Mouse (Mus musculus) brain, embryonic 14.5 days (tissue): ENCODE results near the gene Trpm3. TPM values are rescaled to one million over a fixed set of nuclear protein-coding genes. Genes with fewer than 3 reads are reported as not detected.
A peak's percentile ranks its signal among the peaks of the same experiment; 100 is the strongest.
"Not testable (repeated sequence)": the region's sequence is repeated elsewhere in the genome, so short reads cannot be mapped to it uniquely, and the experiment has no call there.

Experiments
- DNase-seq: peaks from one replicate; pipeline ENCODE4 v3.0.0-alpha.2; 2011; ENCODE audit warnings: low read depth
- CTCF ChIP-seq: fragments of 200-500 bp; IDR thresholded peaks from 2 replicates; pipeline ENCODE4 v1.5.1; 2012; ENCODE audit warnings: inconsistent platforms, mild to moderate bottlenecking, moderate library complexity, borderline replicate concordance; ENCODE audit not compliant: insufficient read depth, insufficient read length; ENCODE audit errors: extremely low read depth
- POLR2A ChIP-seq: fragments of 200-500 bp; IDR thresholded peaks from 2 replicates; pipeline ENCODE4 v1.6.1; 2012; ENCODE audit warnings: mild to moderate bottlenecking, inconsistent platforms, borderline replicate concordance; ENCODE audit not compliant: poor library complexity, insufficient read depth, insufficient read length, severe bottlenecking; ENCODE audit errors: extremely low read depth
- polyA plus RNA-seq: library from polyadenylated mRNA; depleted of rRNA; stranded (reverse); fragments of >200 nt; gene quantifications from 2 replicates; pipeline ENCODE4 v1.2.3, GENCODE M21; 2012

Gene Trpm3
- polyA plus RNA-seq, 1 experiment = 27.7 TPM

DNA sequence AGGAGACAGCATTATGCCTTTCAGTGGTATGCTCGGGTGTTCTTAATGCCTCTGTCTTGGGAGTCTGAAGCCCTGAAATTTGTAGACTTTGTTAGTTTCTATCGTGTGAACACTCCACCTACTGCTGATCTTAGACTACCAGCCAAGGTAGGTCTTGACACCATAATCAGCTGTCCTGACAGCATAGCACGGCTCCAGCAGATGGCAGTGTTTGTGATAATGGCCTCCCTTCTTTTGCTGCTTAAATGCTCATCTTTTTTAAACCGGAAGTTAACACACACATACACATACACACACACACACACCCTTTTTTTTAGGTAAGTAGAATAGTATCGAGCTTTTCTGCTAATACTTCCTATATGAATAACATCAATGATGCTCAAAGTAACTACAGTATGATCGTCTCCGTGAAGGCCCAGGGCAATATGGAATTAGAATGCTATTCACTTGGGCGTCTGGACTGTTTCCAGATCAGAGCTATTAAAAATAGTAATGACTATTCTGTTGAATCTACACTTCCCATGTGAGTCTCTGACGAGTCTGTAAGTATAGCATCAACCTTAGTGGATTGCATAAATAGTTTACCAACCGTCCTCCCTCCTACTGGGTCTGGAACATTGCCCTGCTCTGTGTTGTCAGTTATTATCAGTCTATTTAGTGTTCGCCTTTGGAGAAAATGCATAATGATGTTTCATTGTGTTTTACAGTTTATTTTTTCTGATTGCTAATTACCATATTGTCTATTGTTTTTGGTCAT lies 867.8 kb downstream of the Trpm3 start:
- DNase-seq = peak; percentile 58
- peak; percentile 65; the same call in 1 of the 2 replicates for TF ChIP-seq CTCF
- TF ChIP-seq POLR2A = no peak

DNA sequence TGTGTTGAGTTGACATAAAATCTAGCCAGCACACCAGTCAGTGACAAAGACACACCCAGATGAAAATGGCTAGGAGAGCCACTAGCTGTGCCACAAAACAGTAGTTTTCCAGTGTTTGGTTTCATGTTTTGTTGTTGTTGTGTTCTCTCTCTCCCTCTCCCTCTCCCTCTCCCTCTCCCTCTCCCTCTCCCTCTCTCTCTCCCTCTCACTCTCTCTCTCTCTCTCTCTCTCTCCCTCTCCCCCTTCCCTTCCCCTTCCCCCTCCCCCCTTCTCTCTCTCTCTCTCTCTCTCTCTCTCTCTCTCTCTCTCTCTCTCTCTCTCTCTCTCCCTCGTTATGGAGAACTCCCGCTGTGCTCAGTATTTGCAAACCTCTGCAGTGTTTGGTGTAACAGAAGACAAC lies 874.8 kb downstream of the Trpm3 start:
- DNase-seq = no peak
- TF ChIP-seq POLR2A (no peak), CTCF (no peak)

DNA sequence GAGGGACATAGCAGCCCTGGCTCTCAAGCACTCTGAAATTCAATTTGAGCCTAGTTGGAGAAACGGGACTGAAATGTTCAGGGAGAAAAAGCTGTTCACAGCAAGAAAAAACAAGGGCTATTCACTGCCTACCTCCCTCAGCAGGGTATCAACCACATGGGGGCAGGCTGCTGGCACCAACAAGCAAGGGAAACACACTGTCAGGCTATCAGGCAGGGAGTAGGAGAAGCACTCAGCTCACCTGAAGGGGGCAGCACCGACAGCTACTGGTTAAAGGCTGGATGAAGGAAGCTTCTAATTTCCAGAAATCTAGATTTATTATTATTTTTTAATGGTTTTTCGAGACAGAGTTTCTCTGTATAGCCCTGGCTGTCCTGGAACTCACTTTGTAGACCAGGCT lies 876.7 kb downstream of the Trpm3 start:
- no peak for TF ChIP-seq POLR2A
- peak; percentile 18; the same call in 1 of the 2 replicates for TF ChIP-seq CTCF

DNA sequence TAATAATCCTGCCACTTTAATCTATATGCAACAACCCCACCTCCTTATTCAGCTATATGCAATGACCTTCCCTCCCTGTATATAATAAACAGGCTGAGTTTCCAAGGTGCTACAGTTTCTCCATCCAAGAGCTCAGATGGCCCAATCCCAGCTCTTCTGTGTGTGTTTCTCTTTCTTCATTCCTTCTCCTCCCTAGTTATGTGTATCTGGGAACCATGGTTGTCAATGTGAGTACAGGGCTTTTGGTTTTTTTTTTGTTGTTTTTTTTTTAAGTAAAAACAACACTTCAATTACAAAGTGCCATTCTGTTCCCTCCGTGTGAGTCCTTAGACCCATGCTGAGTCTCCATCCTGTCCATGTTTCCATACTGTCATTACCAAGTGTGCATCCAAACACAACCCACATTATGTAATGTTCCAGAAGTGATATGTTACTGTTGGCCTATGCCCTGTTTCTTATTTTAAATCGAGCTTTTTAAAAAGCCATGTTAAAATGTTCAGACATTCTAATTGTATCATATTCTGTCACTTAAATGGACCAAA lies 879.4 kb downstream of the Trpm3 start:
- no peak for DNase-seq
- TF ChIP-seq POLR2A (no peak), CTCF (no peak)

More for the DNA sequence above, 876.7 kb downstream of the Trpm3 start:
- DNase-seq = no peak

DNA sequence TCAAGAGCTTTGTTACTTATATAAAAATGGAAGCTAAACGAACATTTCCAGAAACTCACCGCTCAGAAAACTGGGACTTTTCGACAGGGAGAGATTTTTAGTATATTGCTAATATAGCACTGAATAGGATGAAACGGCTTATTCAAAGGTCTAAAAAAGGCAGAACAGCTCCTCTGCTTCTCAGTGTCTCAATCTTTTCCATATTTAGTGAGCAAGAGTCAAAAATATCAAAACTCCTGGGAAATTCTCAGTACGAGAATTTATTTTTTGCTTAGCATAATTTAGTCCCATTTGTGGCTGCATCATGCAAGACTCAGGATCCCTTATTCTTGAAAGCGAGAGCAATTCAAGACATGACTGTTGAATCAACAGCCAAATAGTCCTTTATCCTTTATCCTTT lies 884.1 kb downstream of the Trpm3 start:
- no peak for TF ChIP-seq POLR2A
- TF ChIP-seq CTCF = no peak

GRCm38 (mm10) chr19:23023316-23023960 lies 884.6 kb downstream of the Trpm3 start:
- TF ChIP-seq POLR2A = no peak
- TF ChIP-seq CTCF = no peak
- no peak for DNase-seq

More for the DNA sequence above, 884.1 kb downstream of the Trpm3 start:
- DNase-seq = no peak

GRCm38 (mm10) chr19:23024821-23025220 lies 886.0 kb downstream of the Trpm3 start:
- DNase-seq = no peak
- TF ChIP-seq CTCF = no peak

DNA sequence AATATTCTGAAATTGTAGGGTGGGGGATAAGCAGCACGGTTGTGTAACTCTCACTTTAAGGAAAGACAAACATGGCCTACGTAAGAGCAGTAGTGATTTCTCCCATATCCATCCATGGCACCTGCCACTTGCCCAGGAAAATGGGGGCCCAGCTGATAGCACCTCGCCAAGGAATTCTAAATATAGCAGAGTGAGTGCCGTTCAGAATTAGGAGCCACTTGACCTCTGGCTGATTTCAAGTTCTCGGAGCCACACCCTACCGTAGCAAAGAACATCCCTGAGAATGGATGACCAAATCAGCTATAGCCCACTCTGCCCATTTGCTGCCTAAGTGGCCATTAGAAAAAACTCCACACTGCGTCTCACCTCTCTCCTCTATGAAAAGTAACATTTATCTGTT lies 887.6 kb downstream of the Trpm3 start:
- TF ChIP-seq CTCF = no peak
- no peak for TF ChIP-seq POLR2A
- DNase-seq = no peak

DNA sequence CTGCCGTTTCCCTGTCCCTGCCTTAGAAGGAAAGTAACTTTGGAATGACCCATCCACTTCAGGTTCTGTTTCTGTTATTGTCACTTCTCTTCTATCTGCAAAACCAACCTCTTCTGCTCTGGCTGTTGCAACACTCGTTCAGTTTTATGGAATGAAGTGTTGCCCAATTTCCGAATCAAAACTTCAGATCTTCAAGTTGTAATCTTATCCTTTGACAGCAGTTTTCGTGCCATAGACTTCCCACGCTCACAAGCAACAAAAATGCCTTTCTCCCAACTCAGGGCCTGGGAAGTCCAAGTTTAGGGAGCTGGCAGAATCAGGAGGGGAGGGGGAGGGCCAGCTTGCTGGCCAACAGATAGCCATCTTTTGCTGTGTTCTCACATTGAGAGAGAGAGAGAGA lies 889.4 kb downstream of the Trpm3 start:
- TF ChIP-seq CTCF = no peak
- DNase-seq = no peak

- not testable (repeated sequence) for DNase-seq
Measured at GRCm38 (mm10) chr19:23033343-23033742, 894.5 kb downstream of the Trpm3 start.

DNA sequence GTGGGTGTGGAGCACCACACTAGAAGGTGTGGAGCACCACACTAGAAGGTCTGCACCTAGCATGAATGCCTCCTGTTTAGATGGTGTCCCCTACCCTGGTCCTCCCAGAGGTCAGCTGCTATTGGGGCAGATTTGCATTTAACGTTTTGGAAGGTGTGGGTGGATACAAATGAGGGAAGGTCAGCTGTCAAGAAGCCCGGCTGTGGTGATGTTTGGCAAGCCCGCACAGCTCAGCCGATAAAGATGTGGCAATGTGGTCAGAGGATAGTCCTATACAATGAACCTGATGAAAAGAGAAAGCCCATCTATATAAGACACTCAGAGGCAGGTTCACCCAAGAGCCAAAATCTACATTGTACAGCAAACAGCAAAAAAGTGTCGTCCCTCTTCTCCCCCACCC lies 895.3 kb downstream of the Trpm3 start:
- no peak for DNase-seq
- TF ChIP-seq CTCF (no peak), POLR2A (no peak)

DNA sequence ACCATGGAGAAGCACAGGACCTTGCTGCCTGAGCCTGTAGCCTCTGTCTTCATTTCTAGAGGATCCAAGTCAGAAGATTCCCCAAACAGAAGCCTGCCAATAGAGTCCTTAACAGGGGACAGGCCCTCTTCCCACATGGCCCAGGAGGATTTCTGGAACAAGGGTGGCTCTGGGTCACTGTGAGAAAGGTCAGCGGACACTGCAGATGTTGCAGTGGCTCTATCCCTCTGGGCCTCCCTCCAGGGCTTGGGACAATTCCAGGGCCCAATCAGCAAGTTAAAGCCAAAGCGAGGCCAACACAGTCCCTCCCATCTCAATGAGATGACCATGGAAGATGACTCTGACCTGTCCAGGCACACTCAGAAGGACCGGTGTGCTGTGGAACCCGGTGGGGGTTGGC lies 896.1 kb downstream of the Trpm3 start:
- TF ChIP-seq POLR2A (no peak), CTCF (no peak)
- DNase-seq = no peak
